Mouse (Mus musculus): Measurements from ENCODE around the gene AI854703.

- TF ChIP-seq POLR2AphosphoS2 (IDR thresholded peaks at IDR 0.05; ENCODE audit: insufficient read length, low read depth) (no peak), MYOD1 (IDR thresholded peaks at IDR 0.05; ENCODE audit: control insufficient read depth in 1 of 3, insufficient read length in 2 of 3, low read depth in 2 of 3) (no peak), POLR2A (IDR thresholded peaks at IDR 0.05; ENCODE audit: insufficient read length, low read depth) (no peak), E2F4 (IDR thresholded peaks at IDR 0.05; ENCODE audit: insufficient read depth) (no peak), CEBPB (IDR thresholded peaks at IDR 0.05; ENCODE audit: insufficient read depth, poor library complexity, severe bottlenecking) (no peak), USF1 (IDR thresholded peaks at IDR 0.05; ENCODE audit: low read depth) (no peak)
Measured at GRCm38 (mm10) chr6:48600594-48600993, 26.0 kb upstream of the AI854703 start.
